Mouse (Mus musculus) embryonic fibroblast, embryonic 13.5 days (primary cell): ENCODE measurements around the gene Rint1. TPM values are rescaled to one million over a fixed set of nuclear protein-coding genes. Genes with fewer than 3 reads are reported as not detected.

ENCODE experiments used
- H3K27ac ChIP-seq: 2 replicates; pipeline ENCODE4 v1.5.1; 2012; ENCODE audit warnings: low read length, control low read depth, inconsistent platforms; ENCODE audit not compliant: insufficient read depth
- H3K4me1 ChIP-seq: 2 replicates; pipeline ENCODE4 v1.6.1; 2011; ENCODE audit warnings: low read length; ENCODE audit not compliant: control insufficient read depth, insufficient read depth
- H3K4me3 ChIP-seq: 2 replicates; pipeline ENCODE4 v1.5.1; 2011; ENCODE audit warnings: mild to moderate bottlenecking, control low read depth, low read length; ENCODE audit not compliant: insufficient read depth
- CTCF ChIP-seq: IDR thresholded peaks from 2 replicates; pipeline ENCODE4 v1.5.1; 2011; ENCODE audit warnings: mild to moderate bottlenecking, control low read depth, low read length, moderate library complexity, borderline replicate concordance; ENCODE audit not compliant: insufficient read depth
- POLR2A ChIP-seq: IDR thresholded peaks from 2 replicates; pipeline ENCODE4 v1.6.1; 2011; ENCODE audit warnings: low read depth, mild to moderate bottlenecking, control low read depth, low read length, moderate library complexity
- polyA plus RNA-seq: library from polyadenylated mRNA; stranded (reverse); fragments of >200 nt; gene quantifications from 2 replicates; pipeline ENCODE4 v1.2.4, GENCODE M21; 2011; ENCODE audit warnings: low read depth; ENCODE audit not compliant: missing spikeins, insufficient read length

Rint1 gene
- polyA plus RNA-seq, 1 experiment = 31.8 TPM

DNA sequence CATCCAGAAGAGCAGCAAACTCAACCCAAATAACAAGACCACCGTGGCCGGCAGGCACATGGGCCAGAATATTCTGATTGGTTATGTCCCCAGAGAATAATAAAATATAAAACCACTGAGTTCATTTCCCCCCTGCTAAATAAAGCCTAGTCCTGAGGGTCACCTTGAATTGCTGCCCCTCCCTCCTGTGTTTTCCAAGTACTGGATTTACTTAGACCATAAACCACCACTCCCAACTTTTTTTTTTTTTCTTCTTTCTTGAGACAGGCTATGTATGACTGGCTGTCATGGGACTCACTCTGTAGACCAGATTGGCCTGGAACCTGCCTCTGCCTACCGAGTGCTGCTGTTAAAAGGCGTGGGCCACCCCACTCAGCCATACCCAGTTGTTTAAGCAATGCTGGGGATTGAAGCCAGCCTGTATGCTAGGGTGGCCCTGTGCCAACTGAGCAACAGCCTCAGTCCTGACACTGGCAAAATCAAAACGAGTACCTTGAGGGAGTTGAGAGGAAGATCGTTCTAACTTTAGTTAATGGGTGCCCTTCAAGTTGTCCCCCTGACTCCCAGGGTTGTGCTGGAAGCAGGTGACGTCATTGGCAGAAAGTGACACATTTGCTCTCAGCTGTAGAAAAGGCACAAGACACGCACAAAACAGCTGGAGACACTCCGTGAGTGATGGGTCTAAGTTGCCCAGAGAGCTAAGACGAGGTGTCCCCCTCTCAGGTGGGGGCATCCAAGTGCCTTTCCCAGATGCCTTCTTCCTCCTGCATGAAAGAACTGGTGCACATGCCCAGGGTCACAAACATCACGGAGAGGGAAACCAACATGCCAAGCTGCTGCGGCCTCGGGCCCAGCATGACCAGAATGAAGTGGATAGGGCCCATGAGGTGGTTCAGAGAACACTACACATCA lies 76.8 kb downstream of the Rint1 start:
- no peak overlapping the region for H3K27ac ChIP-seq
- TF ChIP-seq POLR2A = no peak
- TF ChIP-seq CTCF = no peak
- H3K4me1 ChIP-seq = no peaks in the 10 kb centered on the region; the same call in 1 of the 2 replicates
- no peak overlapping the region for H3K4me3 ChIP-seq

DNA sequence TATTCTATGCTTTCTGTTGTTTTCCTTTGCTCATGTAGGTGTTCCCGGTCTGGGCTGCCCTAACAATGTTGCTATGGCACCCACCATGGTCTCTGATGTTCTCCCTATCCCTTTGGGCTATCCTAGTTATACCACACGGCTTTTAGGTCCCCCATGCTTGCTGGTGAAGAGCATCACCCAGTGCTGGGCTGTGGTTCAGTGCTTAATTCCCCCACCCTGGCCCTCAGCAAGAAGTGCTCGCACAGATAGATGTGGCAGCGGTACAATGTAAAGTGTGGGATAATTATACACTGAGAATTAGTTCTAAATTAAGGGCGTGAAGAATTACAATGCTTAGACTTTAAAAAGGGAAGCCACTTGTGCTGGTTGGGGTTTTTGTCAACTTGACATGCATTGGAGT lies 78.4 kb downstream of the Rint1 start:
- Histone ChIP-seq H3K27ac (no peak overlapping the region), H3K4me1 (no peaks in the 10 kb centered on the region; the same call in 1 of the 2 replicates), H3K4me3 (no peak overlapping the region)
- TF ChIP-seq CTCF (no peak), POLR2A (no peak)

Other genes with a start within 250 kb of the Rint1 start
- 51.5 and 66.9 TPM in 2 replicates for gene Srpk2, start 103.1 kb upstream of the Rint1 start, polyA plus RNA-seq
- 32.6 and 36.5 TPM in 2 replicates for gene Pus7, start 4.0 kb upstream of the Rint1 start, polyA plus RNA-seq
- 52.8 and 66.3 TPM in 2 replicates for gene Tomm7, start 56.5 kb downstream of the Rint1 start, polyA plus RNA-seq
- 38.2 and 47.7 TPM in 2 replicates for gene Fam126a, start 243.0 kb downstream of the Rint1 start, polyA plus RNA-seq